Mouse (Mus musculus) spleen, adult 18-20 months (tissue): ENCODE results near the gene Tnfrsf8.
A peak's percentile ranks its signal among the peaks of the same experiment; 100 is the strongest.

Experiments used
- DNase-seq, 2 experiments: peaks; one replicate each; pipeline ENCODE4 v3.0.0; 2022; ENCODE audit warnings: mixed read lengths in 2 of 2

The Tnfrsf8 gene

GRCm38 (mm10) chr4:145266505-145266904 is 48.5 kb downstream of the Tnfrsf8 start:
- no peak for DNase-seq

DNA sequence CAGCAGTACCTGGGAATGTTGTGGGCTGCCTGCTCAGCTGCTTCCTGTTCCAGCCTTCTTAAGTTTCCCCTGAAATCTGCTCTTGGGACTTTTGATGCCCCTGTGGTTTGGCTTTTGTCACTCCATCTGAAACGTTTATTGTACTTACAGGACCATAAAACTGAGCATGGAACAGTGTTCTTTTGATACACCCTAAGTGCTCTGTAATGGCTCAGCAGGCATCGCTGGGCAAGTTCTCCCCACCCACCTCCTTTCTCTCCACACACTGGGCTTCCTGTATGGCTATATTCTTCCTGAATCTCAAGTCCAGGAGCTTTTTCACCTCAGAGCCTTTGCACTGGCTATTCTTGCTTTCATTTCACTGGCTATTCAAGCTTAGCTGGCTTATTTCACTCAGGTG is 50.2 kb downstream of the Tnfrsf8 start:
- no peak for DNase-seq

- no peak for DNase-seq
Observed at GRCm38 (mm10) chr4:145263583-145263982, 51.4 kb downstream of the Tnfrsf8 start.

DNA sequence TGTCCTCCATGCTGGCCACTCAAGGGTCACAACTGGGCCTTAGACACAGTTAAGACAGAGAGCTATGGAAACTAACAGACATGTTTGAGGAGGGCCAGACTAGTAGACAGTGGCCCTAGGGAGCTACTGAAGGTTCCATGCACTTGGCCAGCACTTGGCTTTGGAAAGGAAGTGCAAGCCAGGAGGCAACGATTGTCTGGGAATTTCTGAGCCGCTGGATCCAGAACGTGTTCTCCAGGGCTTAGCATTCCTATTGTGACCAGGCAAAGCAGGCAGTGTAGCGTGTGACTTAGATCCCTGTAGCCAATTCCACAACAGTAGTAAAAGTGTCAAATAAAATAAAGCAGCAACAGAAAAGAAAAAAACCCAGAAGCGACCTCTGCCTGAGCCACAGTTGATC is 54.2 kb downstream of the Tnfrsf8 start:
- DNase-seq = no peak

DNA sequence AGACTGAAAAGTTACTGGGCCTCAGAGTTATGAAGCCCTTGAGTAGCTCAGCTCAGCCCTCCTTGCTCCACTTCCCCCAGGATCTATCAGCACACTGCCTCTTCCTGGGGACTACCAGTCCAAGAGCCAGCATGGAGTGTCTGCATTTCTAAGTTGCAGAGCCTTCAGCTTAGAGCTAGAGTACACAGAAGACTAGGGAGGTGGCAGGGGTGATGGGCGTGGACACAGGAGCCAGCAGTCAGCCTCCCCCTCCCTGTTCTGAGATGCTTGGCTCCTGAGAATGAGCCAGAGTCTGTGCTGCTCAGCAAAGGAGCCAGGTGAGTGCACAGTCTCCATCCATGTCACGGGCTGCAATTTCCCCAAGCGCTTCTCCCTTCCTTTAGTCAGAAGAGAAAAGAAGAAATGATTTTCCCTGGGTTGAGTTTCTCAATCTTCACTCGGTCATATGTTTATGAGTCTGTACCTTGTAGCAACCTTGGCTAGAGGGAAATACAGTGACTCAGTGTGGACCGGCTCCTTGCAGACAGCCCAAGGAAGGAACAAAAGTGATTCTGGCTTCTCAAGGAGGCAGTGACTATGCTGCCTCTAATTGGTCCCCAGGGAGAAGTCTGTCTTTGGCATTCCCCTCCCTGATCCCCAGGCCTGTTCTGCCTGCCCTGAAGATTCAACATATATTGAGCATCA is 57.1 kb downstream of the Tnfrsf8 start:
- DNase-seq = no peak

GRCm38 (mm10) chr4:145256144-145256543 is 58.8 kb downstream of the Tnfrsf8 start:
- no peak for DNase-seq

- DNase-seq = peak; percentile 53 to 64
Observed at GRCm38 (mm10) chr4:145254418-145254817, 60.5 kb downstream of the Tnfrsf8 start.

DNA sequence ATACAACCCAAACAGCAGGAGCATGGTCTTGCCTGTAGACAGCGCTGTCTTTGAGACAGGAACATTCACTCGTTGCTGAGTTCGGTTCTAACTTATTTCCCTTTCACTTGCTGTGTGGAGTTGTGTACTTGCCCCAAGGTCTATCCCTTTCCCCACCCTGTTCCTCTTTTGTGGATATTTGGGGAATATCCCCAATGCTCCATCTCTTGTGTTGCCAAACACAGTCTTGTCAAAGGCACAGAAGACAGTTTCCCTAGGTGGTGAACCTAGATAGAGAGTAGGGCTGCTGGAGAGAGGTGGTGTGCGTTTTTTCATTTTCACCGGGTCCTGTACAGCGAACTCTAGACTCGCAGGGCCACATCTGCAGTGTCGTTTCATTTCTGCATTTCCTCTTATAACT is 62.4 kb downstream of the Tnfrsf8 start:
- no peak for DNase-seq

DNA sequence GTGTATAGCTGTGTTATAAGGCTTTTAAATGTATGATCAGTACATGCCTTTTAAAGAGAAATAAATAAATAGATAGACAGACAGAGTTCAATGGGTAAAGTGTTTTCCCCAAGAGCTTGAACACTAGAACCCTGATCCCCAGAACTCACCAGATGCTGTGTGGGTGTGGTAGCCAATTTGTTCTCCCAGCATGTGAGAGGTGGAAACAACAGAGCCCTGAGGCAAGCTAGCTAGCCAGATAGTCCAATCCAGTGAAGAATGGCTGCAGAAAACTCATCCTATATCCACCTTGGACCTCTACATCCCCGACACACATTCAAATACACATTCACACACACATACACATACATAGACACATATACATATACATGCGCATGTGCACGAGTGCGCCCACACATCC is 63.4 kb downstream of the Tnfrsf8 start:
- DNase-seq = no peak

DNA sequence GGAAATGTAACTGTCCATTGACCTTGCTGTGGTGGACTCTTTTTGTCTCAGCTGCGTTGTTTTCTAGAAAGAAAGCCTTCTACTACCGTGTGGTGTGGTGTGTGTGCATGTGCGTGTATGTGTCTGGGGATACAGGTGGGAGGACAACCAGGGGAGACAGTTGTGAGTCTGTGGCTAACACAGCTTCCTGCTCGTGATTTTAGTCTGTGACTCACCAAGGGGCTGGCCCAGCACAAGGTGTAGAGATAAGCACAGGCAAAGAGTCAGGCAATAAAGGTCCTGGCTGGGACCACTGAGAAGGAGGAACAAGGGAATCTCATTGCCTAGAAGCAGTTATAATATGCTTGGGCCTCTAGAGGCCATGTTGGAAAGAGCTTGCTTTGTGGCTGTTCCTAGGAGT is 65.0 kb downstream of the Tnfrsf8 start:
- DNase-seq = no peak

- no peak for DNase-seq
Observed at GRCm38 (mm10) chr4:145247556-145247955, 67.4 kb downstream of the Tnfrsf8 start.

GRCm38 (mm10) chr4:145246173-145247011 is 68.6 kb downstream of the Tnfrsf8 start, which contains the start of gene Tnfrsf1b:
TSS of gene Tnfrsf1b (minus strand) at chr4:145246870.
- peak; percentile 70 to 76 for DNase-seq

DNA sequence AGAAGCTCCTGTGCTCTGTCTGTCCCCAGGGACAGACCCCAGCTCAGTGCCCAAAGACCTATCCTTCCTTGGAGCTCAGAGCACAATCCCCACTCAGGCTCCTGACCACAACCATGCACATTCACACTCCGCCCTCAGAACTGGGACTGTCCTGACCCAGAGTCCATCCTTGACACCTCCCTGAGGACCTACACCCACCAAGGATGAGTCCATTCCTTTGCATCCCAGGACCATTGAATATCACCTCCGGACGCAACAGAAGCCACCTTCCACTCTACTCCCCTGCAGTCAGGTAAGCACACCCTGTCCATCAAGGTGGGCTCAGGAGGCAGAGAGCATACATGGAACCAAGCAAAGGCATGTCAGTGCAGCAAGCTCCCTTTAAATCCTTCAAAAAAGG is 69.4 kb downstream of the Tnfrsf8 start:
- DNase-seq = no peak

DNA sequence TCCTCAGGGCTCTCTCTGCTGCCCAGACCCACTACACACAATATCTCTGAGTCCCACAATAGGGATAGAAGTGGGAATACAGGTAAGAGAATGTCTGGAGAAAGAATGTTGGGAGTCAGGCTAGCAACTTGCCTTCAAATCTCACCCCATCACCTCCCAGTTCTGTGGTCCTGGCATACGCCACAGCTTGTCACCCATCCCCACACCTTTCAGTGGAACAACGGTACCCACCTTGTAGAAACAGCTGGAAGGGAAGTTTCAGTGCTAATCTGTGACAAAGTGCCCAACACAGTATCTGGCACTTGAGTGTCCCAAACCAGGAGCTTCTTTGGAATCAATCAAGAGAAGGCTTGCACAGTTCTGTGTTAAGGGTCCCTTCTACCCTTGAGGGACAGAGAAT is 70.3 kb downstream of the Tnfrsf8 start:
- DNase-seq = no peak

GRCm38 (mm10) chr4:145242719-145243350 is 72.1 kb downstream of the Tnfrsf8 start:
- no peak for DNase-seq

- peak; percentile 48 to 53 for DNase-seq
Observed at GRCm38 (mm10) chr4:145240723-145241231, 74.2 kb downstream of the Tnfrsf8 start.

DNA sequence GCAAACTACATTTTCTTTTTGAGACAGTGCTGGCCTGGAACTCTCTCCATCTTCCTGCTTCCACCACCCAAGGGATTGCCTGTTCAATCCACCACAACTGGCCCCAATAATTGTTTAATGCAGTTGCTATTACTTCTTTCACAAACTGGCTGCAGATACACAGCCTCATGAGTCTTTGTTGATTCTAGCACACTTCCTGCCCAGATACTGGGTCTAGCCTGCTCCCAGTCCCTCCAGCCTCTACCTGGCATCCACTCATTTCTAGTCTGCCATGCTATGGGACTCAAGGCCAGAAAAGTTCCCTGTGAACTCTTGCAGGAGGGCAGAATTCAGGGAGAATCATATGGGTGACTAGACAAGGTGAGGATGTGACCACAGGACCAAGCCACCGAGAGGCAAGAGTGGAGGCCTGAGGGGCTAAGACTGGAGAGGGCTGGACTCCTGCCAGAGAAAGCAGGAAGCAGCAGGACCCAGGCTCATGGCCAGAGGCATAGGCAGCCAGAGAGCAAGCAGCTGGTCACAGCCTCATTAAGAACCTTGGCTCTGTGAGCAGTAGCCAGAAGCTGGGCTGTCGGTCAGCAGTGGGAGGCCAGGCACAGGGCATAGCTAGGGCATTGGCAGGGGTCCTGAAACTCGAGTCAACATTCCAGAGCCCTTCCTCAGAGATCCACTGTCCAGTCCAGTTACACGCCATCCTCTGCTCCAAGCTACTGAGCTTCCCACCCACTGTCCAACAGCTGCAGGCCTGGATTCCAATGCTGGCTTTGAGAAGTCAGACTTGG is 75.7 kb downstream of the Tnfrsf8 start:
- DNase-seq = no peak

DNA sequence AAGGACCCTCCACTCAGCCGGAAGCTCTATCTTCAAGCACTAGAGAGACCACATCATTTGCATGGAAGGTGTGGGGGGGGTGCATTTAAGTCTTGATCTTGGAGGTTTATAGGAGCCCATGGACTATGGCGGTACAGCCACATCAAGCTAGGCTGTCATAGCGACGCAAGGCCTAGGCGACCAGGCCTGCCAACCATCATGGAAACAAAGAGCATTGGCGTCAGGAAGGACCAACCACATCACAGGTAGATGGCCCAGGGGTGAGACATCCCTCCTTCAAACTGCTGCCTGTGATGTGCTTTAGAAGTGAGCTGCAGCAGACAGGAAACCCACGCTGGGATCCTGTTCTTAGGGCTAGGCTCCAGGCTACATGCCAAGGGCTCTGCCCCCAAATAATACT is 78.9 kb downstream of the Tnfrsf8 start:
- DNase-seq = no peak

GRCm38 (mm10) chr4:145233487-145234228 is 81.3 kb downstream of the Tnfrsf8 start:
- DNase-seq = peak in 1 of 2 experiments; percentile 37

DNA sequence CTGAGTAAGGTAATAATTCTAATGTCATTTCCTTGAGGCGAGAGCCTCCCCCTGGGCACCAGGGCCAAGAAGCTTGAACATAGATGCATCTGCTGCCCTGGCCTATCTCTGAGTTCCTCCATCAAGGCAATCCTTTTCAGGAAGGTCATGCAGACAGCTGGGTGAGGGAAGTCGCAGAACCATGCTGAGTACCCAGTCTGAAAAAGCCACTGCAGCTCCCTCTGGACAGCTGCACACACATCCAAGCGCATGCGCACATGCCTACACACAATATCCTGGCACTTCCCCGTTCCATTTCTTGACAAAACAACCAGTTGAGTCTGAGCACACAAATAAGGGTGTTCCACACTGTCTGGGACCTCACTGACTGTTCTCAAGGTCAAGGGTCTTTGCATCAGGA is 83.2 kb downstream of the Tnfrsf8 start:
- no peak for DNase-seq

DNA sequence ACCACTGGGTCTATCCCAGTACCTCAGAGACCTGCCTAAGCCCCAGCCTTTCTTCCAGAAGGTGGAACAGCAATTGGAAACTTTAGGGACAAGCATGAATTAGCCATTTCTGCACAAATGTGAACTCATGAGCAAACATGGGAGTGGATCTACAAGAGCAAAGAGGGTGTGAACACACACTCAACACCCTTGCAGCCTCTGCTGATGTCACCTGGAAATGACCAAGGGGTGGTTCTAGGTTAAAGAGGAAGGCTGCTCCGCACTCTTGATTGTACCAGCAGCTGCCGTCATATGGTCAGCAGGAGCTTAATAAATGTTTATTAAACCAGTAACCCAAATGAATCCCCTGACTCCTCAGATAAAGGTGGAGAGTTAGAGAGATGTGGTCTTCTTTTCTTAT is 84.3 kb downstream of the Tnfrsf8 start:
- no peak for DNase-seq
